Mouse (Mus musculus) testis, adult 2 months (tissue): Measurements from ENCODE around the gene Pih1d1.
"Not testable (repeated sequence)": the region's sequence is repeated elsewhere in the genome, so short reads cannot be mapped to it uniquely, and the experiment has no call there.

Experiments
- CTCF ChIP-seq: fragments of 200-500 bp; IDR thresholded peaks from 2 replicates; pipeline ENCODE4 v1.5.1; 2012; ENCODE audit warnings: low read depth, mild to moderate bottlenecking, inconsistent platforms, low read length, moderate library complexity; ENCODE audit not compliant: control insufficient read depth, insufficient read depth, insufficient replicate concordance
- POLR2A ChIP-seq: fragments of 200-500 bp; IDR thresholded peaks from 2 replicates; pipeline ENCODE4 v1.6.1; 2012; ENCODE audit warnings: low read depth, mild to moderate bottlenecking, inconsistent platforms, low read length, moderate library complexity; ENCODE audit not compliant: control insufficient read depth

DNA sequence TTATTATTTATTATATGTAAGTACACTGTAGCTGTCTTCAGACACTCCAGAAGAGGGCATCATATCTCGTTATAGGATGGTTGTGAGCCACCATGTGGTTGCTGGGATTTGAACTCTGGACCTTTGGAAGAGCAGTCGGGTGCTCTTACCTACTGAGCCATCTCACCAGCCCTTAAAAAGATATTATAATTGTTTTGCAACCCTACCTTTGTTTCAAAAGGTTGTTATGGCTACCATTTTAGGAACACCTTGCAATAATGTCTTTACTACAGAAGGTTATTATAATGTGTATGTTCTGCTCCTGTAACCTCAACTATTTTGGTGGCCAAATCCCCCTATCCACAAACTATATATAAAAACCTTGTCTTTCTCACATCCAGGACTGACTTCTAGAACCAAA lies 1.1 kb upstream of the Pih1d1 start:
- TF ChIP-seq POLR2A, CTCF: not testable (repeated sequence)
